Mouse (Mus musculus): ENCODE data around the gene Tubg2.

Tubg2 gene

GRCm38 (mm10) chr11:101190913-101191907, 35.5 kb downstream of the Tubg2 start:
- in situ Hi-C loops (cut with MboI; ENCODE audit: unreplicated experiment in 2 of 2) = loop anchor here (25.0 kb wide), 1 partner anchor 829 kb away; the partner anchor contains the start of gene Hap1 (in 2 of the 2)

- in situ Hi-C loops (cut with MboI; ENCODE audit: unreplicated experiment in 2 of 2) = loop anchor here (25.0 kb wide), 1 partner anchor 830 kb away; the partner anchor contains the start of gene Hap1 (in 2 of the 2)
These were observed 36.3 kb downstream of the Tubg2 start for GRCm38 (mm10) chr11:101191919-101192470.

GRCm38 (mm10) chr11:101192646-101193045, 36.9 kb downstream of the Tubg2 start:
- in situ Hi-C loops (cut with MboI; ENCODE audit: unreplicated experiment in 2 of 2) = loop anchor here (25.0 kb wide), 1 partner anchor 830 kb away; the partner anchor contains the start of gene Hap1 (in 2 of the 2)

- in situ Hi-C loops (cut with MboI; ENCODE audit: unreplicated experiment in 2 of 2) = loop anchor here (25.0 kb wide), 1 partner anchor 831 kb away; the partner anchor contains the start of gene Hap1 (in 2 of the 2)
These were observed 37.4 kb downstream of the Tubg2 start for GRCm38 (mm10) chr11:101193076-101193475.

GRCm38 (mm10) chr11:101194137-101194536, 38.4 kb downstream of the Tubg2 start:
- in situ Hi-C loops (cut with MboI; ENCODE audit: unreplicated experiment in 2 of 2) = loop anchor here (25.0 kb wide), 1 partner anchor 832 kb away; the partner anchor contains the start of gene Hap1 (in 2 of the 2)

- in situ Hi-C loops (cut with MboI; ENCODE audit: unreplicated experiment in 2 of 2) = loop anchor here (25.0 kb wide), 1 partner anchor 832 kb away; the partner anchor contains the start of gene Hap1 (in 2 of the 2)
These were observed 38.9 kb downstream of the Tubg2 start for GRCm38 (mm10) chr11:101194643-101195042.

GRCm38 (mm10) chr11:101195101-101195500, 39.4 kb downstream of the Tubg2 start:
- in situ Hi-C loops (cut with MboI; ENCODE audit: unreplicated experiment in 2 of 2) = loop anchor here (25.0 kb wide), 1 partner anchor 833 kb away; the partner anchor contains the start of gene Hap1 (in 2 of the 2)

GRCm38 (mm10) chr11:101195571-101195970, 39.9 kb downstream of the Tubg2 start:
- in situ Hi-C loops (cut with MboI; ENCODE audit: unreplicated experiment in 2 of 2) = loop anchor here (25.0 kb wide), 1 partner anchor 833 kb away; the partner anchor contains the start of gene Hap1 (in 2 of the 2)

- in situ Hi-C loops (cut with MboI; ENCODE audit: unreplicated experiment in 2 of 2) = loop anchor here (25.0 kb wide), 1 partner anchor 834 kb away; the partner anchor contains the start of gene Hap1 (in 2 of the 2)
These were observed 40.5 kb downstream of the Tubg2 start for GRCm38 (mm10) chr11:101196175-101196574.

- in situ Hi-C loops (cut with MboI; ENCODE audit: unreplicated experiment in 2 of 2) = loop anchor here (25.0 kb wide), 1 partner anchor 837 kb away; the partner anchor contains the start of gene Hap1 (in 2 of the 2)
These were observed 43.8 kb downstream of the Tubg2 start for GRCm38 (mm10) chr11:101199555-101199954.

- in situ Hi-C loops (cut with MboI; ENCODE audit: unreplicated experiment in 2 of 2) = no loop called here
These were observed 45.3 kb downstream of the Tubg2 start for GRCm38 (mm10) chr11:101200986-101201385.

Measured in v-Abl transformed pro-B cells (cell line).